Mouse (Mus musculus) CD8-positive naive resting alpha-beta T cell, adult 2 months (primary cell): ENCODE measurements around the gene Inhbe.
"Not testable (repeated sequence)": the region's sequence is repeated elsewhere in the genome, so short reads cannot be mapped to it uniquely, and the experiment has no call there.

Experiments used
- DNase-seq, 2 experiments: peaks; one replicate each; pipeline ENCODE4 v3.0.0; 2022; ENCODE audit warnings: low read depth in 2 of 2, low spot score in 2 of 2

Inhbe gene

DNA sequence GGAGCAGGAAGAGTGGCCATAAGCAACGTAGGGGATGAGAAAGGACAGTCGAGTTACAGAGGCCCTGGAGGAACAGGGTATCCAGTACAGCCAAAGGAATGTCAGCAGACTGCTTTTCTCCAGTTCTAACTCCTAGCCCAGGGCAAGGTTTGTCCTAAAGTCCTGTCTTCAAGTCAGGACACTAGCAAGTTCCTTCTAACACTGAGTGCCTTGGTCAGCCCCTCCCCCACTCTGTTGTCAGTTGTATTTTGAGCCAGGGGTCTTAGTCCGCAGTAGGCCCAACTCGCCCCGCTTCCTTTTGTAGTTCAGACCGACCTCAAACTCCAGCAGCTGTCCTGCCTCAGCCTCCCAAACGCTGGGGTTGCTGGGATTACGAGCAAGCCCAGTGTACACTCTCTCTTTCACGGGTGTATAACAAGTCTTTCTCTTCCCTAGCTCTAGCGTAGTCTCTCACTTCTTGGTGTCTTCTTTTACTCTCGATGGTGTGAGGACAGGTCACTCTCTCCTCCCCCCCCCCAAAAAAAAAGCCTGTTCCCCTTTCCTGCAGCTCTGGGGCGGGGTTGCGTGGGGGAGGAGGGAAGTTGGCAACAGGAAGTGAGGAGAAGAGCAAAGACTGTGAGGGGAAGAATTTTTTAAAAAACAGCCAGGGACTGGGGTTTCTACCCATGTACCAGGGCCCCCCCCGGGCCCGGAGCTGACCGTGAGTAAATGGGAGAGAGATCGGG is 30.9 kb downstream of the Inhbe start:
- DNase-seq, result no peak

DNA sequence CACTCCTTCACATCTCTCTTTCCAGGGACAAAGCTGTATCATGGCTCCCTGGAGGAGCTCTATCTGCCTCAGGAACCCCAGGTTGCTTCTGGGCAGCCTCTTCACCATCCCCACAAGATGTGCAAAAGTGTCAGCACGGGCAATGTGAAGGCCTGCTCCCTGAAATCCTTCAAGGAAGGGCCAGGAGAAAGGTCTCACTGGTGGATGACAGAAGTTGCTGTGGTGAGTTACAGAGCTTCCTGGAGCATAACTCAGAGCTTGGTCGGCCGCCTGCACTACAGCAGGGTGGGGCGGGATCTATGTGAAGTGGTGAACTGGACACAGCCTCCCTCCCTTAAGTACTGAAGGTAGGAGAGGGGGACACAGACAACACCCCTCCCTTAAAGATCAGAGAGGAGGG is 31.5 kb downstream of the Inhbe start:
- no peak for DNase-seq

DNA sequence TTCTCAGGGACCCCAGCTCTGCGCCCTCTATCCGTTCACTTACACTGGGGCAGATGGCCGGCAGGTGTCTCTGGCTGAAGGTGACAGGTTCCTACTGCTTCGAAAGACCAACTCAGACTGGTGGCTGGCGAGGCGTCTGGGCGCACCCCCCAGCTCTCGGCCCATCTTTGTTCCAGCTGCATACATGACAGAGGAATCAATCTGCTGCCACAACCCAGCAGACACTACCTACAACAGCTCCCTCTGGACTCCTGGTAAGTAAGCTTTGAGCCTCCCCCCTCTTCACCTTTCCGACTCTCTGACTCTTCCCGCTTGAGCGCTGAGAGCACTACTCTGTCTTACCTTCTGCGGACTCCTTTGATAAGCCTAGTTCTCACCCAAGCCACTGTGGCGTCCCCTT is 32.0 kb downstream of the Inhbe start:
- DNase-seq, result no peak

DNA sequence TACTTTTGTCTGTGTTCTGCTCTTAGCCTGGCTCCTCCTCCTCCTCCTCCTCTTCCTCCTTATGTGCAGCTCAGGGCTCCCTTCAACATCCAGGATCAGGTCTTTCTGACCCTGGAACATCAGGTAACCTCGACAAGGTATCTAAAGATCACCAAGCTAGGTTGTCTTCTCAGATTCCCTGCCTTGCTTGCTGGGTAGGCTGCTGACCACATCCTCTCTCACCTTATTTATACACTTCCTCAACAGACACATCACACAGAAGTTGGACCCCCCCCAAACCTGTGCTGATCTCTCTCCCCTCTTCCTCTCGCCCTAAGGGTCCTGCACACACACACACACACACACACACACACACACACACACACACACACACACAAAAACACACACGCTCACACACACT is 32.6 kb downstream of the Inhbe start, which contains the start of gene Arhgap9:
Gene Arhgap9 (plus strand): TSS at position 344 of the 400 bp plus-strand sequence.
- no peak for DNase-seq

DNA sequence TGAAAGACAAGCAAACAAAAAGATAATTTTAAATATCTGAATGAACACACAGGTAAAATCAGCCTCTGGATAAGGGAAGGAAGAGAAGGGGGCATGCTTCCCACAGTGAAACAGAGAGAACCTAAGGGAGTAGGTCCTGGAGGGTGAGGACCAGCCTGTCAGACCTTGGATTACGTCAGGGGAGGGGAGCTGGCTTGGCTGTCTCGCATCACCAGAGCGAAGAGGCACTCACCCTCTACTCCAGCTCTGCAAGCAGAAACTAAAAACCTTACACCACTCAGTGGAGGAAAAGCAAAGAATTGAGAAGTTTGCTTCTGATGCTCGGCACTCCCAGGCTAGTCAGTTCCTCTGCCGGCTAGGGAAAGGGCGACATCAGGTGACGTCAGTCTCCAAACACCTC is 34.2 kb downstream of the Inhbe start:
- no peak for DNase-seq

DNA sequence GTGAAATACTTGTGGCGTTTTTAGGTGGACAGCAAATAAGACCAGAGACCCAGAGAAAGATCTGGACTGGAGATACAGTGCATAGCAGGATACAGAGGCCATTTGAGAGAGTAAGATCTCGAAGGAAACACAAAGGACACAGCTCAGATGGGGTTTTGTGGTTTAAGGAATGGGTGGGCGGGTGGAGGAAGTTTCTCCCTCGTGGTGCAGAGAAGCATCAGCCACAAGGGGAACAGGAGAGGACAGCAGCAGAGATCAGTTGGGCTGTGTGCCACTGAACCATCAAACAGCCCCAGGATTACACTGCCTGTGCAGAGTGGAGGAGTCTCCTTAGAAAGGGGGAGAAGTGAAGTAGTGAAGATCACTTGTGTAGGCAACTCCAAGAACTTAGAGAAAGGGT is 36.2 kb downstream of the Inhbe start:
- no peak for DNase-seq

DNA sequence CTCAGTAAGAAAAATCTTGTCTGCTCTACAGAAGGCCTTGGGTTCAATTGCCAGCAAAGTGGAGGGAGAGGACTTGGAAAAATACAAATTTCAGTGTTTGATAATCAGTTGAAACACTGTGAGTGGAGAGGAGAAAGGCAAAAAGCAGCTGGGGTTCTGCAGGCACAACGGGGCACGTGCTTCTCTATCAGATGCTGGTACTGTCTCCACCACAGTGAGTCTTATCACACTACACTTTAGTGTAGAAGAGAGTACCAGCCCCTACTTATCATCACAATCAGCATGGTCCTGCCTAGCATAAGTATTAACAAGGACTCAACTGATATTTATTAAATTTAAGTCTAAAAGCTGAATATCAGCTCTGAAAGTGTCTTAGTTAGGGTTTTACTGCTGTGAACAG is 36.9 kb downstream of the Inhbe start:
- DNase-seq, result no peak

DNA sequence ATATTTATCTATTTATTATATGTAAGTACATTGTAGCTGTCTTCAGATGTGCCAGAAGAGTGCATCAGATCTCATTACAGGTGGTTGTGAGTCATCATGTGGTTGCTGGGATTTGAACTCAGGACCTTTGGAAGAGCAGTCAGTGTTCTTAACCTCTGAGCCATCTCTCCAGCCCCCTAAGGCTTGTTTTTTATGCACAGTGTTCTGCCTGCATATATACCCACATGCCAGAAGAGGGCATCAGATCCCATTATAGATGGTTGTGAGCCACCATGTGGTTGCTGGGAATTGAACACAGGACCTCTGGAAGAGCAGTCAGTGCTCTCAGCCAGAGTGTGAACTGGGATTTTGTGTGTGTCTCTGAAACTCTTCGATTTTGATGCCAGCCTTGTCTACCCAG is 39.3 kb downstream of the Inhbe start:
- DNase-seq, result not testable (repeated sequence)

DNA sequence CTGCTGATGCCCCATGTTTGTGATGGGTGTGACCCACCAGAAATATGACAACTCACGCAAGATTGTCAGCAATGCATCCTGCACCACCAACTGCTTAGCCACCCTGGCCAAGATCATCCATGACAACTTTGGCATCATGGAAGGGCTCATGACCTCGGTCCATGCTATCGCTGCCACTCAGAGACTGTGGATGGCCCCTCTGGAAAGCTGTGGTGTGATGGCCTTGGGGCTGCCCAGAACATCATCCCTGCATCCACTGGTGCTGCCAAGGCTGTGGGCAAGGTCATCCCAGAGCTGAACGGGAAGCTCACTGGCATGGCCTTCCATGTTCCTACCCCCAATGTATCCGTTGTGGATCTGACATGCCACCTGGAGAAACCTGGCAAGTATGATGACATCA is 40.7 kb downstream of the Inhbe start:
- DNase-seq, result not testable (repeated sequence)

DNA sequence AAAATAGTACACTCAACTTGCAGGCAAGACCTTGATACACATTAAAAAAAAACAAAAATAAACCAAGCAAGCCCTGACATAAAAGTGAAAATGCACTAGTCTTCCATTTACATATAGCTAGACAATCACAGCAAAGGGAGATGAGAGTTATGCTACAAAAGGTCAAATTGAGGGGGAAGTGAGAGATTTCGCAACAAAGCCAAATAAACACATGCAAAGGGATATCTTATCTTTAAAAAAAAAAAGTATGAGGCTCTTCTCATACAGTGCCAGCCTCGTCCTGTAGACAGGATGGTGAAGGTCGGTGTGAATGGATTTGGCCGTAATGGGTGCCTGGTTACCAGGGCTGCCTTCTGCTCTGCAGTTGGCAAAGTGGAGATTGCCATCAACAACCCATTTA is 41.4 kb downstream of the Inhbe start:
- no peak for DNase-seq

DNA sequence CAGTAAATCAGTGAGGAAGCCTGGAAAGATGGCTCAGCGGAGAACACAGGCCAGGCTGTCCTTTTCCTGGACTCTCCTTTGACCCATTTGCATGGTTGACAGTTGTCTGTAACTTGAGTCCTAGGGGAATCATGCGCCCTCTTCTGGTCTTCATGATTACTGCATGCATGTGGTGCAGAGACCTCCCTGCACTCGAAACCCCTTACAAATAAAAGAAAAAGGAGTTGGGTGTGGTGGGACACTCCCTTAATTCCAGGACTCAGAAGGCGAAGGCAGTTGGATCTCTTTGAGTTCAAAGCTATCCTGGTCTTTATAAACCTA is 41.9 kb downstream of the Inhbe start:
- DNase-seq, result peak; percentile 78 to 87

DNA sequence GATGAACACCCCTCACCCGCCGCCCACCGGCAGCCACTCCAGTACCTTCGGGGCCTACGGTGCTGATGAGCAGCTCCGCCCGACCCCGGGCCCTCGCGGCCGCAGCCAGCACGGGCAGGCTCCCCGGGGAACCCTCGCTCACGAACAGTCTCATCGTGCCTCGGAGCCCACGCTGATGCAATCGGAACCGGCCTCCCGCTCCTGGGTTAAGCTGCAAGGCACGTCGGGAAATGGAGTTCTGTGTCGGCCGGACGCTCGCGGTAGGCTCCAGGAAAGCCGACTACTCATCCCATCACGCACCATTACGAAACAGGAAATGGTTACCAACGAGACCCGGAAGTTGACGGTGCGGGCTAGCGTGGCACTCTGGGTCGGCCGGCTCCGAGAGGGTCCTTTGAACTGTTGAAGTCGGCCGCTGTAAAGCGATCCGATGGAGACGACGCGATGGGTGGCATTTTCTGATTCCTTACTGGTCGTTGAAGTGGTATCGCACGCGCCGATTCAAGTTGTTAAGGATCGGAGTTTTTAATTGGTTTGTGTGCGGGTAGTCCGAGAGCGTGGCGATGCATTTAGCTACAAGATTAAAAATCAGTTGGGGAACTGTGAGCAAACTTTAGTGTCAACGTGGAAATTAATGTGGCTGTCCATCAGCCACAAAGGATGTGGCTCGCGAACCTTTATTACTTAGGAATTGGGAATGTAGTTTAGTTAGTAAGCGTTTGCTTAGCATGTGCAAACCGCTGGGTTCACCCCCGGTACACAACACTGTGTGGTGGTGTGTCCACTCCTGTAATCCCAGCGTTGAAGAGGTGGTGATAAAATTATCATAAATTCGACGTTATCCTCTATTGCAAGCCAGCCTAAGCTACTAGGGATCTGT is 42.5 kb downstream of the Inhbe start, which contains the start of gene Mars:
Gene Mars (minus strand): TSS at position 311 of the 880 bp plus-strand sequence.
- DNase-seq, result peak; percentile 91 to 93

DNA sequence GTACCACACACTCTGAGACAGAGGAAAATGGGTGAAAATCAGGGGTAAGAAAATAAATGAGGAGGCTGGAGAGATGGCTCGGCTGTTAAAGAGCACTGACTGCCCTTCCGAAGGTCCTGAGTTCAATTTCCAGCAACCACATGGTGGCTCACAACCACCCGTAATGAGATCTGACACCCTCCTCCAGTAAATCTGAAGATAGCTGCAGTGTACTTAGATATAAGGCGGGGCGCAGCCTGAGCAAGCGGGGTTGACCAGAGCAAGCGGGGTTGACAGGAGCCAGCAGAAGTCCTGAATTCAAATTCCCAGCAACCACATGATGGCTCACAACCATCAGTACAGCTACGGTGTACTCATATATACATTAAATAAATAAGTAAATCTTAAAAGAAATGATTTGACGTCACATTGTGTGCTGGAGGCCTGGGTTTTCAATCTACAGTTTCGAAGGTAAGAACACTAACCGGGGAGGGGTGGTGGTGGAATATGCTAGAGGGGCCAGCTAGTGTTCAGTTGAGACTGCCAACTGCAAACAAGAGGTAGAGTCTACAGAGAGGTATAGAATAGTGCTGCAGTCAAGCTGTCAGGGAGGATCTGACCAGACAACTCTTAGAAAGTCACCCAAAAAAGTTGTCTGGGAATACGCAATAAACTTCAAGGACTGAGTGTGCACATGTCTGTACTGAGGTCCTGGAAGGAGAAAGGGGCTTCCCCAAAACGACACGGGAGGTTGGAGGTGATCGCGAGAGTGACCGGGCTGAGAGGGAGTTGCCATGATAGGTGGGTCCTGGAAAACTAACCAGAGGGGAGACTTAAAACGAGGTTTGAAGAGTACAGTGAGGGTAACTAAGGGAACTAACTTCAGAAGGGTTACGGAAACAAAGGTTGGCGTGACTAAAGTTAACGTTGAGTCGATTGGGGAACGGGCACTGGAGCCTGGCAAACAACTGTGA is 43.4 kb downstream of the Inhbe start:
- no peak for DNase-seq

DNA sequence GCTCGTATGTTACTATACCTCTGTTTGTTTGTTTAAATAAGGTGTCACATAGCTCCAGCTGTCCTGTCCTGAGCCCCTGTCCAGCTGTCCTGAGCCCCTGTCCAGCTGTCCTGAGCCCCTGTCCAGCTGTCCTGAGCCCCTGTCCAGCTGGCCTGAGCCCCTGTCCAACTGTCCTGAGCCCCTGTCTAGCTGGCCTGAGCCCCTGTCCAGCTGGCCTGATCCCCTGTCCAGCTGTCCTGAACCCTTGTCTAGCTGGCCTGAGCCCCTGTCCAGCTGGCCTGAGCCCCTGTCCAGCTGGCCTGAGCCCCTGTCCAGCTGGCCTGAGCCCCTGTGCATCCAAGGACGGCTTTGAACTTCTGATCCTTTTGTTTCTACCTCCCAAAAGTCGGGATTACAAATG is 45.0 kb downstream of the Inhbe start:
- not testable (repeated sequence) for DNase-seq

DNA sequence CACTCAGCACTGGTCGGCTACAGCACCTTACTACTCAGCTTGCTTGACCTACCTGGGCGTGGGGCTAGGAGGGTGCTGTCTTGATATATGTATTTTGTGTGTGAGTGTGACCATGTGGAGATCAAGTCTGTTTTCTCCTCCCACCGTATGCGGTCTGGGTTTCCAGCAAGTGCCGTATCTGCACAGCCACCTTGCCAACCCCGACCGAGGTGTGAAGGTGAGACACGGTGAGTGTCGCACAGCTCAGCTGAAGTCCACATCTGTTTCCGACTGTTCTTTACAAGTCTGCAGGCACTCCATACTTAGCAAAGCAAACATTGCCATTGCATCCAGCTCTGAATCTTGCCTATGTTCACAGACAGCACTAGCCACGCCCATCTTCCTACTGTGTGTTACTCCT is 51.1 kb downstream of the Inhbe start:
- DNase-seq, result no peak

DNA sequence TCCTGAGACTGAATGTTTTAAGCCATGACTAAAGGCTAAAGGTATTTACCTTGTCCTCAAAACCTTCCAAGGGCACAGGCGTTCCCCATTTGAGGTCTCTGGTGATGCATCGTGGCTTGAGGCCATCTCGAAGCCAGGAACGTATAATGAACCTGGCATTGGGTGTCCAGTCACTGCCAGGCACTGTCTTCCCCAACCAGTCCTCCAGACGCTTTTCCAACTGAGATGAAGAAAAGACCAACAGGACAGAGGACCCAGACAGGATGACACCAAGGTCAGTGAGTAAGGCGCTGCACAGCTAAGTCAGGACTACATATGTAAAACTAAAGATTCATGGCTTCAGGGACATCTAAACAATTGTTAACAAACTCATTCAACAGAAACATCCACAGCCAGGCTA is 53.9 kb downstream of the Inhbe start:
- no peak for DNase-seq
